Mouse (Mus musculus): ENCODE measurements around the gene Olfr655.

- TF ChIP-seq POLR2A (IDR thresholded peaks at IDR 0.05; ENCODE audit: low read depth, low read length) (no peak), CTCF (IDR thresholded peaks at IDR 0.05; ENCODE audit: extremely low read depth, insufficient read length, insufficient replicate concordance, low read depth, low read length) (no peak)
These were observed 41.0 kb downstream of the Olfr655 start, which contains the start of gene Olfr652 for GRCm38 (mm10) chr7:104560601-104561000.

All from small intestine, adult 2 months (tissue).